10 mouse cellular contexts compared by ENCODE assay signal in the genomic region with DNA sequence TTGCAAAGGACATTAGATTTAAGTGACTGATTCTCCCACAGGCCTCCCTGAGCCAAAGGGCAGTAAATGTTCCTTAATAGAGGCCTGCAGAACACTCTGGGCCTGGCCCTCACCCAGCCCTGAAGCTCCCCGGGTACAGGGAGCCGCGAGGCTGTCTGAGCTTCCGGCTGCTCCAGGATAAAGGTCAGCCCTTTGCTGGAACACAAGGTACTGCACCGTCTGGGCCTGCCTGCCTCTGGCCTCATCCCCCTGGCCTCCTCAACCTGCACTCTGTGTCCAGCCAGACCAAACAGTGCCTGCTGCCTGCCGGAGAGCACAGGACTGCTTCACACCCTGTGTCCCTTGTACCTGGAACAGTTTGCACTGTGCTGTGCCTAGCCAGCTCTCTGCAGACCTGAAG. TPM values are rescaled to one million over a fixed set of nuclear protein-coding genes. Genes with fewer than 3 reads are reported as not detected.
A peak's percentile ranks its signal among the peaks of the same experiment; 100 is the strongest.
DNase-seq lines count a peak whose midpoint lies in the region; ATAC-seq and TF ChIP-seq lines count a peak whose summit lies in the region.
"Had no signal": no experiment of that assay in that cellular context is flagged by ENCODE, and none has a peak within 500 bp of the region (broad histone marks: within the 10 kb centered on the region; RNA-seq: fewer than 3 reads in every experiment).

No protein-coding gene starts in this region.

- no peak for TF ChIP-seq POLR2A in olfactory bulb, adult 2 months (IDR thresholded peaks at IDR 0.05; ENCODE audit: insufficient read depth, low read depth, low read length)

- peaks cover 40% of the 10 kb centered on the region for H3K27me3 ChIP-seq in megakaryocyte, embryonic 14.5 days (replicated peaks)
- H3K27me3 ChIP-seq in kidney, embryonic 15.5 days = no peaks in the 10 kb centered on the region

- H3K9ac ChIP-seq in kidney, embryonic 15.5 days = no peak overlapping the region

- no peak for TF ChIP-seq CTCF in olfactory bulb, adult 2 months (IDR thresholded peaks at IDR 0.05; ENCODE audit: insufficient read depth, low read depth, low read length)

- no peak for ATAC-seq in megakaryocyte, adult 5-6 weeks (ENCODE audit: poor library complexity, severe bottlenecking)
- ATAC-seq in kidney, embryonic 15.5 days (replicated peaks; ENCODE audit: low FRiP score) = peak; percentile 50

- H3K4me3 ChIP-seq in megakaryocyte, embryonic 14.5 days (replicated peaks) = peak overlapping the region; percentile 50
- no peak overlapping the region for H3K4me3 ChIP-seq in kidney, embryonic 15.5 days (replicated peaks)
- H3K4me3 ChIP-seq in olfactory bulb, adult 2 months (ENCODE audit: insufficient read depth, low read depth, low read length) = no peak overlapping the region

- WGBS in kidney, embryonic 15.5 days = 30% methylated on average over 6 of the region's 6 CpGs
- WGBS in olfactory bulb, adult 2 months = 51% methylated on average over 6 of the region's 6 CpGs

- no peak overlapping the region for H3K4me2 ChIP-seq in kidney, embryonic 15.5 days

- peak overlapping the region; percentile 51 for H3K27ac ChIP-seq in kidney, embryonic 15.5 days
- H3K27ac ChIP-seq in olfactory bulb, adult 2 months (ENCODE audit: insufficient read depth, low read depth, low read length) = peak overlapping the region; percentile 10

- H3K9me3 ChIP-seq in megakaryocyte, embryonic 14.5 days = no peaks in the 10 kb centered on the region
- H3K9me3 ChIP-seq in kidney, embryonic 15.5 days (replicated peaks) = no peaks in the 10 kb centered on the region

- H3K36me3 ChIP-seq in megakaryocyte, embryonic 14.5 days (replicated peaks; ENCODE audit: low read length) = no peaks in the 10 kb centered on the region
- H3K36me3 ChIP-seq in kidney, embryonic 15.5 days = no peaks in the 10 kb centered on the region
- H3K36me3 ChIP-seq: G1E had no signal

- peak; percentile 67 for DNase-seq in gastrocnemius, postnatal 14 days
- DNase-seq in cerebellum, adult 18-20 months = no peak
- no peak for DNase-seq in spleen, postnatal 14 days (ENCODE audit: low spot score in 2 of 2)
- DNase-seq in thymus, postnatal 0 days (ENCODE audit: low spot score) = no peak

- H3K4me1 ChIP-seq in megakaryocyte, embryonic 14.5 days = peaks cover 76% of the 10 kb centered on the region
- H3K4me1 ChIP-seq in kidney, embryonic 15.5 days = peaks cover 65% of the 10 kb centered on the region
- peaks cover 20% of the 10 kb centered on the region for H3K4me1 ChIP-seq in olfactory bulb, adult 2 months (ENCODE audit: control insufficient read depth, insufficient read depth, low read length)

- intact Hi-C loops in gastrocnemius, postnatal 14 days (cut with DNase I; ENCODE audit: low total_unique reads) = no loop called here

RNA-seq across cellular contexts. Expression of a gene that starts 4.6 kb away (rescaled TPM):
- polyA plus RNA-seq in megakaryocyte, embryonic 14.5 days (2012; ENCODE audit: insufficient read depth, low replicate concordance) = 8.7 and 25.1 TPM in 2 replicates
- 12.8 and 17.9 TPM in 2 replicates for total RNA-seq in megakaryocyte, adult 5-6 weeks (2015)
- total RNA-seq in megakaryocyte, adult 5-6 weeks (2017) = 25.9 and 26.8 TPM in 2 replicates
- 100 to 1,000 TPM in 1 of 2 experiments, 1 to 10 TPM in 1; 9.2 to 104 TPM for total RNA-seq in gastrocnemius, postnatal 14 days (2021)
- polyA plus RNA-seq in kidney, embryonic 15.5 days (2015; fragmentation: Nextera tagmentation; extraction: Ambion mirVana) = 31.1 and 35.0 TPM in 2 replicates
- polyA plus RNA-seq in olfactory bulb, adult 2 months (2012; ENCODE audit: insufficient read depth, insufficient read length, low replicate concordance, missing spikeins) = 185 TPM in 1 of 2 replicates, not detected in the other
- polyA plus RNA-seq in thymus, postnatal 0 days (2015; fragmentation: Nextera tagmentation; extraction: Ambion mirVana) = 121 and 124 TPM in 2 replicates

RNA-seq across cellular contexts. Expression of a gene that starts 17.9 kb away (rescaled TPM):
- not detected in 2 replicates for polyA plus RNA-seq in megakaryocyte, embryonic 14.5 days (2012; ENCODE audit: insufficient read depth, low replicate concordance)
- total RNA-seq in megakaryocyte, adult 5-6 weeks (2015) = 0.16 TPM in 1 of 2 replicates, not detected in the other
- total RNA-seq in megakaryocyte, adult 5-6 weeks (2017) = not detected in 2 replicates
- total RNA-seq in gastrocnemius, postnatal 14 days (2021) = not detected
- not detected in 2 replicates for polyA plus RNA-seq in kidney, embryonic 15.5 days (2015; fragmentation: Nextera tagmentation; extraction: Ambion mirVana)
- not detected in 2 replicates for polyA plus RNA-seq in olfactory bulb, adult 2 months (2012; ENCODE audit: insufficient read depth, insufficient read length, low replicate concordance, missing spikeins)
- polyA plus RNA-seq in thymus, postnatal 0 days (2015; fragmentation: Nextera tagmentation; extraction: Ambion mirVana) = not detected in 2 replicates
- total RNA-seq: G1E had no signal
- polyA plus RNA-seq: G1E; neural tube, embryonic 14.5 days had no signal

RNA-seq across cellular contexts. Expression of a gene that starts 36.5 kb away (rescaled TPM):
- polyA plus RNA-seq in megakaryocyte, embryonic 14.5 days (2012; ENCODE audit: insufficient read depth, low replicate concordance) = not detected in 2 replicates
- total RNA-seq in megakaryocyte, adult 5-6 weeks (2015) = not detected in 2 replicates
- not detected in 2 replicates for total RNA-seq in megakaryocyte, adult 5-6 weeks (2017)
- total RNA-seq in gastrocnemius, postnatal 14 days (2021) = not detected
- polyA plus RNA-seq in kidney, embryonic 15.5 days (2015; fragmentation: Nextera tagmentation; extraction: Ambion mirVana) = not detected in 2 replicates
- polyA plus RNA-seq in olfactory bulb, adult 2 months (2012; ENCODE audit: insufficient read depth, insufficient read length, low replicate concordance, missing spikeins) = not detected in 2 replicates
- not detected in 2 replicates for polyA plus RNA-seq in thymus, postnatal 0 days (2015; fragmentation: Nextera tagmentation; extraction: Ambion mirVana)
- total RNA-seq: G1E had no signal
- polyA plus RNA-seq: G1E; neural tube, embryonic 14.5 days had no signal

RNA-seq across cellular contexts. Expression of a gene that starts 47.9 kb away (rescaled TPM):
- not detected in 2 replicates for polyA plus RNA-seq in megakaryocyte, embryonic 14.5 days (2012; ENCODE audit: insufficient read depth, low replicate concordance)
- not detected in 2 replicates for total RNA-seq in megakaryocyte, adult 5-6 weeks (2015)
- not detected in 2 replicates for total RNA-seq in megakaryocyte, adult 5-6 weeks (2017)
- not detected for total RNA-seq in gastrocnemius, postnatal 14 days (2021)
- polyA plus RNA-seq in kidney, embryonic 15.5 days (2015; fragmentation: Nextera tagmentation; extraction: Ambion mirVana) = 0.78 and 2.6 TPM in 2 replicates
- not detected in 2 replicates for polyA plus RNA-seq in olfactory bulb, adult 2 months (2012; ENCODE audit: insufficient read depth, insufficient read length, low replicate concordance, missing spikeins)
- 1.4 and 1.9 TPM in 2 replicates for polyA plus RNA-seq in thymus, postnatal 0 days (2015; fragmentation: Nextera tagmentation; extraction: Ambion mirVana)
- total RNA-seq: G1E had no signal
- polyA plus RNA-seq: G1E; neural tube, embryonic 14.5 days had no signal
